10 mouse cellular contexts compared by ENCODE assay signal in the genomic region with DNA sequence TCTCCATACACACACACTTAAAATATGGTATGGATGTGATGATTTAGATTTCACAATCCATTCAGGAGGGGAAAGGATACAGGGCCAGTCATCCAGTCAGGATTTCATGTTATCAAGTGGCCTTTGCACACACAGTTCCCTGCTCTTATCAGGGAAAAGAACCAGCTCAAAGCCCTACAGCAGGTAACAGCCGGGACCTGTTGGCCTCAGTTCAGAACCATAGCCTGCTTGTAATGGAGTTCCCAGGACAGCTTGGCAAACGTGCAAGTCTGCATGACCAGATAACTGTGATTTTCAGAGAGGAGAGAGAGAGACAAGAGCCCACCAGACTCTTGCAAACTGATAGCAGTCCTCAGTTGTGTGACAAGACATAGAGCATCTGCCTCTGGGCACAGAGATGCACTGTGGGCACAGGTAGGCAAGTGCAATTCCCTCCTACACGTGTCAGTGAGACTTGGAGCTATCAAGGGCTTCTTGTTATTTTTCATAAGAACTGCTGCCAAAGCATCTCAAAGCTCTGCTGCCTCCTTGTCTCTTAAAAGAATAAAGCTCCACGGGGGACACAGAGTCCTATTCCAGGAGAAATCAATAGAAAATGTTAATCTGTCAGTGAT.
DNase-seq lines count a peak whose midpoint lies in the region; ATAC-seq lines count a peak whose summit lies in the region.
"Had no signal": no experiment of that assay in that cellular context is flagged by ENCODE, and none has a peak within 500 bp of the region (broad histone marks: within the 10 kb centered on the region; RNA-seq: fewer than 3 reads in every experiment).

No protein-coding gene starts in this region.

- H3K9ac ChIP-seq in hindbrain, embryonic 13.5 days = no peak overlapping the region
- no peak overlapping the region for H3K9ac ChIP-seq in hindbrain, embryonic 12.5 days
- H3K9ac ChIP-seq in hindbrain, embryonic 14.5 days = no peak overlapping the region
- H3K9ac ChIP-seq: lung, embryonic 14.5 days had no signal

- peaks cover 18% of the 10 kb centered on the region; the same call in 1 of the 2 replicates for H3K27me3 ChIP-seq in hindbrain, embryonic 13.5 days
- H3K27me3 ChIP-seq in hindbrain, embryonic 12.5 days = peaks cover 9% of the 10 kb centered on the region
- no peaks in the 10 kb centered on the region for H3K27me3 ChIP-seq in hindbrain, embryonic 14.5 days (ENCODE audit: control insufficient read depth, insufficient read depth, low read length)

- ATAC-seq in hindbrain, embryonic 13.5 days (ENCODE audit: low FRiP score) = 0 out of 2 replicates have a peak, but pooled peaks have one; percentile 24
- ATAC-seq in hindbrain, embryonic 12.5 days (ENCODE audit: low FRiP score) = no peak
- ATAC-seq in hindbrain, embryonic 14.5 days (ENCODE audit: low FRiP score) = 0 out of 2 replicates have a peak, but pooled peaks have one; percentile 31
- no peak for ATAC-seq in megakaryocyte, adult 5-6 weeks (ENCODE audit: poor library complexity, severe bottlenecking)

- H3K27ac ChIP-seq in hindbrain, embryonic 13.5 days = peak overlapping the region; percentile 36
- no peak overlapping the region for H3K27ac ChIP-seq in hindbrain, embryonic 12.5 days
- H3K27ac ChIP-seq in hindbrain, embryonic 14.5 days = no peak overlapping the region

- no peak overlapping the region for H3K4me3 ChIP-seq in hindbrain, embryonic 13.5 days
- H3K4me3 ChIP-seq in hindbrain, embryonic 12.5 days = no peak overlapping the region
- H3K4me3 ChIP-seq in hindbrain, embryonic 14.5 days (replicated peaks; ENCODE audit: low read length) = no peak overlapping the region

- no peak overlapping the region for H3K4me2 ChIP-seq in hindbrain, embryonic 13.5 days
- H3K4me2 ChIP-seq in hindbrain, embryonic 12.5 days (replicated peaks) = no peak overlapping the region
- no peak overlapping the region for H3K4me2 ChIP-seq in hindbrain, embryonic 14.5 days (replicated peaks)
- H3K4me2 ChIP-seq: lung, embryonic 14.5 days had no signal

- no peaks in the 10 kb centered on the region for H3K36me3 ChIP-seq in hindbrain, embryonic 13.5 days
- H3K36me3 ChIP-seq in hindbrain, embryonic 12.5 days = no peaks in the 10 kb centered on the region
- H3K36me3 ChIP-seq in hindbrain, embryonic 14.5 days (replicated peaks; ENCODE audit: control insufficient read depth, insufficient read depth) = no peaks in the 10 kb centered on the region

- H3K9me3 ChIP-seq in hindbrain, embryonic 13.5 days = no peaks in the 10 kb centered on the region
- H3K9me3 ChIP-seq in hindbrain, embryonic 12.5 days (replicated peaks) = no peaks in the 10 kb centered on the region
- H3K9me3 ChIP-seq in hindbrain, embryonic 14.5 days (ENCODE audit: control insufficient read depth, low read length) = no peaks in the 10 kb centered on the region

- 22% methylated on average over 4 of the region's 4 CpGs for WGBS in hindbrain, embryonic 13.5 days
- WGBS in hindbrain, embryonic 12.5 days = 26% methylated on average over 4 of the region's 4 CpGs
- WGBS in hindbrain, embryonic 14.5 days = 17% methylated on average over 4 of the region's 4 CpGs

- peak; percentile 23 for DNase-seq in testis, postnatal 10 days (ENCODE audit: low spot score)
- DNase-seq in testis, postnatal 14 days (ENCODE audit: low spot score) = no peak
- no peak for DNase-seq in hindbrain, embryonic 14.5 days (ENCODE audit: low spot score)
- no peak for DNase-seq in ovary, postnatal 10 days (ENCODE audit: low spot score)
- DNase-seq: gastrocnemius, postnatal 14 days; thymus, postnatal 4 days had no signal

- H3K4me1 ChIP-seq in hindbrain, embryonic 13.5 days (replicated peaks) = peaks cover 16% of the 10 kb centered on the region
- H3K4me1 ChIP-seq in hindbrain, embryonic 12.5 days = peaks cover 12% of the 10 kb centered on the region
- H3K4me1 ChIP-seq in hindbrain, embryonic 14.5 days (replicated peaks; ENCODE audit: control insufficient read depth, insufficient read depth, low read length) = 0 out of 2 replicates have a peak, but pooled peaks cover 11% of the 10 kb centered on the region

Comparison
In these comparisons a context has a peak if more than half of its experiments do, and no peak if none do; other contexts are left out.
1. ATAC-seq: peak in hindbrain, embryonic 13.5 days (single experiment) and hindbrain, embryonic 14.5 days (single experiment); none in hindbrain, embryonic 12.5 days (single experiment) and megakaryocyte, adult 5-6 weeks (single experiment).